Mouse (Mus musculus): ENCODE data around the gene Slc7a15. TPM values are rescaled to one million over a fixed set of nuclear protein-coding genes. Genes with fewer than 3 reads are reported as not detected.
A peak's percentile ranks its signal among the peaks of the same experiment; 100 is the strongest.

The Slc7a15 gene
- total and polyA plus RNA-seq, 2 experiments from 2014 or later, result not detected

- Histone ChIP-seq H3K9ac (peak overlapping the region; percentile 100), H3K27me3 (ENCODE audit: insufficient read depth, low read length) (no peaks in the 10 kb centered on the region), H3K27ac (ENCODE audit: low read depth, low read length) (peak overlapping the region; percentile 100), H3K4me3 (ENCODE audit: low read depth, low read length) (peak overlapping the region; percentile 94), H3K36me3 (ENCODE audit: insufficient read depth) (no peaks in the 10 kb centered on the region), H3K4me1 (ENCODE audit: insufficient read depth) (peaks cover 24% of the 10 kb centered on the region), H3K4me2 (ENCODE audit: low read depth) (peak overlapping the region; percentile 89), H3K9me3 (ENCODE audit: low read length) (no peaks in the 10 kb centered on the region)
- DNase-seq (peak; percentile 80), ATAC-seq (peak; percentile 57)
- TF ChIP-seq CTCF (IDR thresholded peaks at IDR 0.05; ENCODE audit: low read depth), result peak; percentile 12; the same call in 1 of the 2 replicates
- WGBS, result 2% methylated on average over 96 of the region's 99 CpGs
Observed at GRCm38 (mm10) chr12:8499001-8499870, 99.6 kb downstream of the Slc7a15 start.

DNA sequence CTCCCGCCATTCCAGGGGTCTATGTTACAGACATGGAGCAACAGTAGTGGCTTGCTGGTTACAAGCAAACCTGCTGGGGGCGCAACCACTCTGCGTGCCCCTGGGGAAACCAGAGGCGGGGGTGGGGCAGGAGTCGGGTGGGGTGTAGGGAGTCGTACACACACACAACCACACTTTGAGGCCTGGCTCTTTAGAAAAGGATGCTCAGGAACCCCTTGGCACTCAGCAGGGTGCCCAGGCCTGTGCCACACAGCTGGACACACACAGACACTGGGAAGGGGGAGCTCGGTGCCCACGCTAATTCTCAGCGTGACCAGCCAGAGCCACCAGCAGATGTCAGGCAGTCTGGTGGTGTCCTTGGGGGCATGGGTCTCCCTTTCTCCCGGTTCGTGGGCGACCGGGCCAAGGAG is 100.3 kb downstream of the Slc7a15 start:
- no peaks in the 10 kb centered on the region for H3K9me3 ChIP-seq (ENCODE audit: low read length)
- peak; percentile 69 for DNase-seq
- peak overlapping the region; percentile 100 for H3K27ac ChIP-seq (ENCODE audit: low read depth, low read length)
- peak; percentile 5 for ATAC-seq
- H3K36me3 ChIP-seq (ENCODE audit: insufficient read depth), result no peaks in the 10 kb centered on the region
- H3K27me3 ChIP-seq (ENCODE audit: insufficient read depth, low read length), result no peaks in the 10 kb centered on the region
- H3K9ac ChIP-seq, result peak overlapping the region; percentile 100
- TF ChIP-seq CTCF (IDR thresholded peaks at IDR 0.05; ENCODE audit: low read depth), result peak; percentile 41
- H3K4me3 ChIP-seq (ENCODE audit: low read depth, low read length), result peak overlapping the region; percentile 94
- peaks cover 24% of the 10 kb centered on the region for H3K4me1 ChIP-seq (ENCODE audit: insufficient read depth)
- 2% methylated on average over 12 of the region's 13 CpGs for WGBS
- H3K4me2 ChIP-seq (ENCODE audit: low read depth), result peak overlapping the region; percentile 89

DNA sequence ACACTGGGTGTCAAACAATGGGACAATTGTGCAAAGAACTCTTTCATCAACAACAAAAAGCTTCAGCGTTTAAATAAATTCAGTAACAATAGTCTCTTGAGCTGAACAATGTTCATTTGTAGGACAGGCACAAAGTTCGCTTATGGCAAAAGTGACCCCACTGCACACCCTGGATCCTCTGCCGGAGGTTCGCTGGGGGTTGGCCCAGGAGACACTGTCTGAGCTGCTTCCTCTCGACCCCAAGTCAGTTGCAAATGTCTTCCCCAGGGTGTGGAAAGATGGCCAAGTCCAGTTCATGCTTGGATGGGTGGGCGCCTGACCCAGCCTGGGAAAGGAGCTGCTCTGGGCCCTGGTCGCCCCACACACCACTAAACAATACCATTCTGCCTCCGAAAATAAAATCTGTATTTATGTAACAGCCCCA is 100.7 kb downstream of the Slc7a15 start:
- no peak for ATAC-seq
- Histone ChIP-seq H3K27ac (ENCODE audit: low read depth, low read length) (peak overlapping the region; percentile 100), H3K27me3 (ENCODE audit: insufficient read depth, low read length) (no peaks in the 10 kb centered on the region), H3K9ac (peak overlapping the region; percentile 100), H3K4me3 (ENCODE audit: low read depth, low read length) (peak overlapping the region; percentile 94), H3K4me1 (ENCODE audit: insufficient read depth) (peaks cover 24% of the 10 kb centered on the region), H3K4me2 (ENCODE audit: low read depth) (peak overlapping the region; percentile 89), H3K36me3 (ENCODE audit: insufficient read depth) (no peaks in the 10 kb centered on the region), H3K9me3 (ENCODE audit: low read length) (no peaks in the 10 kb centered on the region)
- no peak for TF ChIP-seq CTCF (IDR thresholded peaks at IDR 0.05; ENCODE audit: low read depth)
- WGBS, result 1% methylated on average over 8 of the region's 8 CpGs
- peak; percentile 7 for DNase-seq

GRCm38 (mm10) chr12:8497314-8497706 is 101.6 kb downstream of the Slc7a15 start:
- WGBS, result 14% methylated on average over 2 of the region's 2 CpGs
- H3K27ac ChIP-seq (ENCODE audit: low read depth, low read length), result no peak overlapping the region

GRCm38 (mm10) chr12:8496679-8497313 is 102.1 kb downstream of the Slc7a15 start:
- peak overlapping the region; percentile 94 for H3K4me3 ChIP-seq (ENCODE audit: low read depth, low read length)
- H3K9me3 ChIP-seq (ENCODE audit: low read length), result no peaks in the 10 kb centered on the region
- H3K4me1 ChIP-seq (ENCODE audit: insufficient read depth), result peaks cover 24% of the 10 kb centered on the region
- H3K27me3 ChIP-seq (ENCODE audit: insufficient read depth, low read length), result no peaks in the 10 kb centered on the region
- no peaks in the 10 kb centered on the region for H3K36me3 ChIP-seq (ENCODE audit: insufficient read depth)
- peak overlapping the region; percentile 89 for H3K4me2 ChIP-seq (ENCODE audit: low read depth)
- no peak for DNase-seq
- peak overlapping the region; percentile 100; the same call in 1 of the 2 replicates for H3K9ac ChIP-seq
- ATAC-seq, result no peak
- H3K27ac ChIP-seq (ENCODE audit: low read depth, low read length), result peak overlapping the region; percentile 35
- no peak for TF ChIP-seq CTCF (IDR thresholded peaks at IDR 0.05; ENCODE audit: low read depth)
- WGBS, result 37% methylated on average over 2 of the region's 2 CpGs

More at GRCm38 (mm10) chr12:8497314-8497706, 101.6 kb downstream of the Slc7a15 start:
- TF ChIP-seq CTCF (IDR thresholded peaks at IDR 0.05; ENCODE audit: low read depth), result no peak
- ATAC-seq, result no peak
- H3K4me3 ChIP-seq (ENCODE audit: low read depth, low read length), result peak overlapping the region; percentile 94
- H3K9me3 ChIP-seq (ENCODE audit: low read length), result no peaks in the 10 kb centered on the region
- peak overlapping the region; percentile 89 for H3K4me2 ChIP-seq (ENCODE audit: low read depth)
- peak overlapping the region; percentile 100; the same call in 1 of the 2 replicates for H3K9ac ChIP-seq
- no peak for DNase-seq
- H3K27me3 ChIP-seq (ENCODE audit: insufficient read depth, low read length), result no peaks in the 10 kb centered on the region
- no peaks in the 10 kb centered on the region for H3K36me3 ChIP-seq (ENCODE audit: insufficient read depth)
- H3K4me1 ChIP-seq (ENCODE audit: insufficient read depth), result peaks cover 24% of the 10 kb centered on the region

DNA sequence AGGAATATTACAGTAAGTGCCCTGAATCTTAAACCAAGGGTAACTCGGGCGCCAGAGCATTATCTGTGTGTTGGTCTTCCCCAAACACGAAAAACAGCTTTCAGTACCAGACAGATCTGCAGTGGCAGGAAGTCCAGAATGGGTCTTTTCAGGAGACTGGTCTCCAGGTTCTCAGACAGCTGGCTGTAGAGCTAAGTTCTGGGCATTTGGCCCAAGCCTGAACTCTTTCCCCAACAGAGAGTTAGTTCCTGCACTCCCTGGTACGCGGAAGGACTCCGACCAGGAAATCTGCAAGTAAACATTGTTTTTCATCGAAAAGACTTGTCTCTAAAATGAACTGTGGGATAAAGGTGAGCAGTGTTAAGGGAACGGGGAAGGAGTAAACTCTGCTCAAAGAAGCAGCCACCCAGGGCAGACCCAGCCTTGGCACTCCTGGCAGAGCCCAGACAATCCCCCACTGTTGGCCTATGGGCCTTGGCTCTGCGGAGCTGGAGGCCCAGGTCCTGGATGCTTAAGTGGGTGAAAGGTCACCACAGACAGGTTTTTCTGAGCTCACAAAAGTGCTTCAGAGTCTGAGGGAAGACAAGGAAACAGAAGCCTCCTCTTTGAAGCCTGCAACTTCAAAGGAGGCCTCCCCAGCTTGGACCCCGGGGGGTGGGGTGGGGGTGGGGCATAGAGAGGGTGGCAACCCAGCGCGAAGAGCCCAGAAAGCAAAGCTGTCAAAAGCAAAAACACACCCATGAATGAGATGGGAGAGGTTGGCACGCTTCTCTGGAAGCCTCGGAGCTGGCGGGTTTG is 102.8 kb downstream of the Slc7a15 start:
- WGBS, result 23% methylated on average over 15 of the region's 15 CpGs
- peak overlapping the region; percentile 46 for H3K27ac ChIP-seq (ENCODE audit: low read depth, low read length)
- peak overlapping the region; percentile 94 for H3K4me3 ChIP-seq (ENCODE audit: low read depth, low read length)
- H3K4me1 ChIP-seq (ENCODE audit: insufficient read depth), result peaks cover 21% of the 10 kb centered on the region
- no peaks in the 10 kb centered on the region for H3K36me3 ChIP-seq (ENCODE audit: insufficient read depth)
- no peaks in the 10 kb centered on the region for H3K27me3 ChIP-seq (ENCODE audit: insufficient read depth, low read length)
- H3K9me3 ChIP-seq (ENCODE audit: low read length), result no peaks in the 10 kb centered on the region
- peak overlapping the region; percentile 22; the same call in 1 of the 2 replicates for H3K9ac ChIP-seq
- peak overlapping the region; percentile 89 for H3K4me2 ChIP-seq (ENCODE audit: low read depth)
- ATAC-seq (no peak), DNase-seq (peak; percentile 44)
- TF ChIP-seq CTCF (IDR thresholded peaks at IDR 0.05; ENCODE audit: low read depth), result no peak
